Mouse (Mus musculus) neural tube, embryonic 15.5 days (tissue): Measurements from ENCODE around the gene Trpc4ap. TPM values are rescaled to one million over a fixed set of nuclear protein-coding genes. Genes with fewer than 3 reads are reported as not detected.

Experiments
- microRNA counts: library from miRNA; unstranded; fragments of <30 nt; microRNA quantifications from one replicate; lab custom pipeline; 2016
- microRNA-seq: library from miRNA; unstranded; fragments of <30 nt; microRNA quantifications from one replicate; pipeline ENCODE4, GENCODE M21; 2017
- polyA plus RNA-seq: library from polyadenylated mRNA; unstranded; fragments of >200 nt; fragmentation: Nextera tagmentation; extraction: Ambion mirVana; gene quantifications from 2 replicates; pipeline ENCODE4 v1.2.1, GENCODE M21; 2015

The Trpc4ap gene
- polyA plus RNA-seq, 1 experiment from 2014 or later = 157 TPM

MicroRNAs within 50 kb of the gene (microRNA counts, 519-probe panel; counts per million panel counts)
- microRNA mmu-miR-499 (lab: Ali Mortazavi, UCI) = 1,677 counts per million, percentile 24 among the panel's probes with 10 or more counts

Small RNA genes within 50 kb of the gene (microRNA-seq; reads per million reads assigned to microRNA genes)
- gene Mir499 = 12.6 reads per million, percentile 28 among the genes with 10 or more reads in this experiment

Other genes starting within 250 kb of the Trpc4ap start
- 18.8 and 18.9 TPM in 2 replicates for gene Ncoa6, start 218.5 kb downstream of the Trpc4ap start, polyA plus RNA-seq
- 24.0 and 29.4 TPM in 2 replicates for gene Acss2, start 174.4 kb downstream of the Trpc4ap start, polyA plus RNA-seq
- 80.2 and 94.7 TPM in 2 replicates for gene Ggt7, start 174.1 kb downstream of the Trpc4ap start, polyA plus RNA-seq
- gene Gss, start 99.6 kb downstream of the Trpc4ap start, polyA plus RNA-seq = 15.9 and 21.7 TPM in 2 replicates
- gene Myh7b, start 81.2 kb downstream of the Trpc4ap start, polyA plus RNA-seq = 1.0 and 1.9 TPM in 2 replicates
- 40.1 and 43.4 TPM in 2 replicates for gene Edem2, start 37.1 kb upstream of the Trpc4ap start, polyA plus RNA-seq
- gene Gm17581, start 43.5 kb upstream of the Trpc4ap start, polyA plus RNA-seq = not detected in 2 replicates
- 4.2 and 5.0 TPM in 2 replicates for gene Procr, start 58.7 kb upstream of the Trpc4ap start, polyA plus RNA-seq
- gene Mmp24, start 83.0 kb upstream of the Trpc4ap start, polyA plus RNA-seq = 13.6 and 16.2 TPM in 2 replicates
- 44.9 and 45.3 TPM in 2 replicates for gene BC029722, start 127.0 kb upstream of the Trpc4ap start, polyA plus RNA-seq
- 153 and 171 TPM in 2 replicates for gene Eif6, start 134.5 kb upstream of the Trpc4ap start, polyA plus RNA-seq
- gene Fam83c, start 142.5 kb upstream of the Trpc4ap start, polyA plus RNA-seq = 0.52 and 0.72 TPM in 2 replicates
- 70.9 and 73.5 TPM in 2 replicates for gene Uqcc1, start 237.9 kb upstream of the Trpc4ap start, polyA plus RNA-seq
- not detected in 2 replicates for gene Gm15557, start 248.3 kb upstream of the Trpc4ap start, polyA plus RNA-seq